Mouse (Mus musculus) forebrain, embryonic 15.5 days (tissue): Measurements from ENCODE around the gene Zfp652. TPM values are rescaled to one million over a fixed set of nuclear protein-coding genes. Genes with fewer than 3 reads are reported as not detected.

Source experiments
- ATAC-seq: fragments of 200-750 bp; cut with Nextera tagmentation; replicated peaks from 2 replicates; pipeline ENCODE4 v1.8.0; 2017; ENCODE audit warnings: mild to moderate bottlenecking, moderate TSS enrichment, moderate library complexity
- H3K27ac ChIP-seq: fragments of 300-500 bp; sonication (generic); replicated peaks from 2 replicates; pipeline ENCODE4 v1.5.1; 2015; ENCODE audit warnings: mild to moderate bottlenecking, inconsistent platforms
- H3K27me3 ChIP-seq: fragments of 300-500 bp; sonication (generic); 2 replicates; pipeline ENCODE4 v1.6.1; 2015; ENCODE audit warnings: inconsistent platforms
- H3K36me3 ChIP-seq: fragments of 300-500 bp; sonication (generic); 2 replicates; pipeline ENCODE4 v1.6.1; 2015; ENCODE audit warnings: mild to moderate bottlenecking, inconsistent platforms
- H3K4me1 ChIP-seq: fragments of 300-500 bp; sonication (generic); 2 replicates; pipeline ENCODE4 v1.6.1; 2015; ENCODE audit warnings: inconsistent platforms
- H3K4me2 ChIP-seq: fragments of 300-500 bp; sonication (generic); replicated peaks from 2 replicates; pipeline ENCODE4 v1.6.1; 2015; ENCODE audit warnings: mild to moderate bottlenecking, inconsistent platforms
- H3K4me3 ChIP-seq: fragments of 300-500 bp; sonication (generic); 2 replicates; pipeline ENCODE4 v1.5.1; 2015; ENCODE audit warnings: mild to moderate bottlenecking, inconsistent platforms
- H3K9ac ChIP-seq: fragments of 300-500 bp; sonication (generic); replicated peaks from 2 replicates; pipeline ENCODE4 v1.6.1; 2015; ENCODE audit warnings: mild to moderate bottlenecking, inconsistent platforms
- H3K9me3 ChIP-seq: fragments of 300-500 bp; sonication (generic); 2 replicates; pipeline ENCODE4 v1.6.1; 2016; ENCODE audit warnings: inconsistent platforms
- WGBS: fragments of 180-500 bp; shearing (Covaris S2); methylation state at CpG from one replicate; pipeline ENCODE4 v1.1.7; 2015; ENCODE audit warnings: mixed read lengths; 5-methylcytosine and 5-hydroxymethylcytosine counted together
- polyA plus RNA-seq: library from polyadenylated mRNA; unstranded; fragments of >200 nt; fragmentation: Nextera tagmentation; extraction: Ambion mirVana; gene quantifications from 2 replicates; pipeline ENCODE4 v1.2.1, GENCODE M21; 2015

Gene Zfp652
- polyA plus RNA-seq, 1 experiment from 2014 or later = 35.4 TPM

GRCm38 (mm10) chr11:95837059-95837458, 124.6 kb downstream of the Zfp652 start, which contains the start of gene Gngt2:
Gngt2 (plus strand) TSS chr11:95837216.
- no peak within 1 kb of the TSS for H3K9ac ChIP-seq
- H3K36me3 ChIP-seq = no peaks in the 10 kb centered on the region
- H3K27ac ChIP-seq = no peak within 1 kb of the TSS
- no peaks in the 10 kb centered on the region for H3K9me3 ChIP-seq
- WGBS = 56% methylated on average over 10 of the region's 10 CpGs
- ATAC-seq = no peak
- H3K4me3 ChIP-seq = no peak within 1 kb of the TSS
- peaks cover 29% of the 10 kb centered on the region for H3K4me1 ChIP-seq
- H3K4me2 ChIP-seq = no peak within 1 kb of the TSS
- peaks cover 57% of the 10 kb centered on the region for H3K27me3 ChIP-seq

- no peak overlapping the region for H3K9ac ChIP-seq
- 76% methylated on average over 4 of the region's 4 CpGs for whole genome bisulfite sequencing
- H3K4me2 ChIP-seq = no peak overlapping the region
- no peak for ATAC-seq
- peaks cover 42% of the 10 kb centered on the region for H3K27me3 ChIP-seq
- H3K36me3 ChIP-seq = no peaks in the 10 kb centered on the region
- H3K4me1 ChIP-seq = peaks cover 27% of the 10 kb centered on the region
- no peak overlapping the region for H3K27ac ChIP-seq
- H3K4me3 ChIP-seq = no peak overlapping the region
- no peaks in the 10 kb centered on the region for H3K9me3 ChIP-seq
These were observed 126.1 kb downstream of the Zfp652 start for GRCm38 (mm10) chr11:95838598-95838997.

GRCm38 (mm10) chr11:95838999-95839868, 126.8 kb downstream of the Zfp652 start:
- H3K9ac ChIP-seq = no peak overlapping the region
- ATAC-seq = peak; percentile 55

GRCm38 (mm10) chr11:95840694-95841497, 128.4 kb downstream of the Zfp652 start:
- Histone ChIP-seq H3K27me3 (peaks cover 19% of the 10 kb centered on the region; the same call in 1 of the 2 replicates), H3K27ac (no peak overlapping the region), H3K9me3 (no peaks in the 10 kb centered on the region), H3K4me2 (no peak overlapping the region), H3K4me3 (no peak overlapping the region), H3K36me3 (no peaks in the 10 kb centered on the region), H3K4me1 (peaks cover 17% of the 10 kb centered on the region), H3K9ac (no peak overlapping the region)
- no peak for ATAC-seq
- 74% methylated on average over 5 of the region's 5 CpGs for WGBS

More at GRCm38 (mm10) chr11:95838999-95839868, 126.8 kb downstream of the Zfp652 start:
- Histone ChIP-seq H3K4me2 (no peak overlapping the region), H3K27ac (no peak overlapping the region), H3K9me3 (no peaks in the 10 kb centered on the region), H3K4me3 (no peak overlapping the region), H3K4me1 (peaks cover 20% of the 10 kb centered on the region), H3K36me3 (no peaks in the 10 kb centered on the region), H3K27me3 (peaks cover 35% of the 10 kb centered on the region)
- WGBS = 60% methylated on average over 8 of the region's 8 CpGs

- no peaks in the 10 kb centered on the region for H3K36me3 ChIP-seq
- peaks cover 13% of the 10 kb centered on the region; the same call in 1 of the 2 replicates for H3K27me3 ChIP-seq
- 68% methylated on average over 10 of the region's 10 CpGs for WGBS
- H3K9ac ChIP-seq = no peak overlapping the region
- no peak for ATAC-seq
- H3K4me3 ChIP-seq = no peak overlapping the region
- H3K4me1 ChIP-seq = peaks cover 15% of the 10 kb centered on the region
- no peak overlapping the region for H3K27ac ChIP-seq
- H3K9me3 ChIP-seq = no peaks in the 10 kb centered on the region
- H3K4me2 ChIP-seq = no peak overlapping the region
These were observed 129.0 kb downstream of the Zfp652 start for GRCm38 (mm10) chr11:95841498-95841830.

- Histone ChIP-seq H3K36me3 (no peaks in the 10 kb centered on the region), H3K4me2 (no peak within 1 kb of the TSS)
These were observed 129.7 kb downstream of the Zfp652 start, which contains the start of gene Abi3 for GRCm38 (mm10) chr11:95842074-95842681. Abi3 (minus strand) TSS chr11:95842476.

GRCm38 (mm10) chr11:95842953-95843352, 130.5 kb downstream of the Zfp652 start:
- Histone ChIP-seq H3K27ac (no peak overlapping the region), H3K4me1 (peaks cover 10% of the 10 kb centered on the region), H3K4me2 (no peak overlapping the region), H3K36me3 (no peaks in the 10 kb centered on the region), H3K9ac (no peak overlapping the region), H3K27me3 (peaks cover 12% of the 10 kb centered on the region; the same call in 1 of the 2 replicates), H3K9me3 (no peaks in the 10 kb centered on the region), H3K4me3 (no peak overlapping the region)
- WGBS = 80% methylated on average over 5 of the region's 5 CpGs
- ATAC-seq = no peak

More at GRCm38 (mm10) chr11:95842074-95842681, 129.7 kb downstream of the Zfp652 start, which contains the start of gene Abi3:
- H3K27me3 ChIP-seq = peaks cover 12% of the 10 kb centered on the region; the same call in 1 of the 2 replicates
- H3K9me3 ChIP-seq = no peaks in the 10 kb centered on the region
- H3K9ac ChIP-seq = no peak within 1 kb of the TSS
- 14% methylated on average over 11 of the region's 11 CpGs for WGBS
- H3K27ac ChIP-seq = no peak within 1 kb of the TSS
- no peak within 1 kb of the TSS for H3K4me3 ChIP-seq
- H3K4me1 ChIP-seq = peaks cover 11% of the 10 kb centered on the region
- no peak for ATAC-seq

GRCm38 (mm10) chr11:95843421-95843950, 131.0 kb downstream of the Zfp652 start:
- H3K4me3 ChIP-seq = no peak overlapping the region
- 60% methylated on average over 6 of the region's 6 CpGs for WGBS
- ATAC-seq = no peak

GRCm38 (mm10) chr11:95844935-95845334, 132.5 kb downstream of the Zfp652 start:
- Histone ChIP-seq H3K36me3 (no peaks in the 10 kb centered on the region), H3K4me3 (no peak overlapping the region), H3K4me1 (no peaks in the 10 kb centered on the region), H3K27me3 (peaks cover 12% of the 10 kb centered on the region; the same call in 1 of the 2 replicates), H3K4me2 (no peak overlapping the region), H3K9ac (no peak overlapping the region), H3K27ac (no peak overlapping the region), H3K9me3 (no peaks in the 10 kb centered on the region)
- ATAC-seq = no peak
- 75% methylated on average over 4 of the region's 4 CpGs for WGBS

More at GRCm38 (mm10) chr11:95843421-95843950, 131.0 kb downstream of the Zfp652 start:
- no peak overlapping the region for H3K27ac ChIP-seq
- H3K9me3 ChIP-seq = no peaks in the 10 kb centered on the region
- peaks cover 12% of the 10 kb centered on the region; the same call in 1 of the 2 replicates for H3K27me3 ChIP-seq
- no peak overlapping the region for H3K4me2 ChIP-seq
- peaks cover 8% of the 10 kb centered on the region for H3K4me1 ChIP-seq
- no peak overlapping the region for H3K9ac ChIP-seq
- H3K36me3 ChIP-seq = no peaks in the 10 kb centered on the region

GRCm38 (mm10) chr11:95850898-95851297, 138.4 kb downstream of the Zfp652 start:
- 77% methylated on average over 2 of the region's 2 CpGs for WGBS
- Histone ChIP-seq H3K4me3 (no peak overlapping the region), H3K4me2 (no peak overlapping the region), H3K9me3 (0 out of 2 replicates have a peak, but pooled peaks cover 4% of the 10 kb centered on the region), H3K27ac (no peak overlapping the region), H3K4me1 (no peaks in the 10 kb centered on the region), H3K27me3 (no peaks in the 10 kb centered on the region), H3K36me3 (no peaks in the 10 kb centered on the region), H3K9ac (no peak overlapping the region)
- ATAC-seq = no peak

- no peak overlapping the region for H3K4me3 ChIP-seq
- H3K9me3 ChIP-seq = 0 out of 2 replicates have a peak, but pooled peaks cover 4% of the 10 kb centered on the region
- H3K9ac ChIP-seq = no peak overlapping the region
- H3K36me3 ChIP-seq = no peaks in the 10 kb centered on the region
- 61% methylated on average over 5 of the region's 5 CpGs for WGBS
- no peak overlapping the region for H3K27ac ChIP-seq
- no peak overlapping the region for H3K4me2 ChIP-seq
- peaks cover 7% of the 10 kb centered on the region for H3K4me1 ChIP-seq
- no peak for ATAC-seq
- H3K27me3 ChIP-seq = no peaks in the 10 kb centered on the region
These were observed 141.2 kb downstream of the Zfp652 start for GRCm38 (mm10) chr11:95853684-95854083.
